Mouse (Mus musculus) intestine, embryonic 15.5 days (tissue): Measurements from ENCODE around the gene Ap1g1. TPM values are rescaled to one million over a fixed set of nuclear protein-coding genes. Genes with fewer than 3 reads are reported as not detected.

Experiments
- ATAC-seq: fragments of 200-750 bp; cut with Nextera tagmentation; 2 replicates; pipeline ENCODE4 v1.8.0; 2017; ENCODE audit warnings: moderate TSS enrichment, moderate library complexity
- H3K27ac ChIP-seq: fragments of 300-500 bp; sonication (generic); 2 replicates; pipeline ENCODE4 v1.5.1; 2015; ENCODE audit warnings: mild to moderate bottlenecking, inconsistent platforms
- H3K27me3 ChIP-seq: fragments of 300-500 bp; sonication (generic); replicated peaks from 2 replicates; pipeline ENCODE4 v1.6.1; 2015; ENCODE audit warnings: inconsistent platforms
- H3K36me3 ChIP-seq: fragments of 300-500 bp; sonication (generic); 2 replicates; pipeline ENCODE4 v1.6.1; 2015; ENCODE audit warnings: inconsistent platforms
- H3K4me1 ChIP-seq: fragments of 300-500 bp; sonication (generic); replicated peaks from 2 replicates; pipeline ENCODE4 v1.6.1; 2015; ENCODE audit warnings: inconsistent platforms
- H3K4me2 ChIP-seq: fragments of 300-500 bp; sonication (generic); replicated peaks from 2 replicates; pipeline ENCODE4 v1.6.1; 2015; ENCODE audit warnings: mild to moderate bottlenecking, inconsistent platforms
- H3K4me3 ChIP-seq: fragments of 300-500 bp; sonication (generic); replicated peaks from 2 replicates; pipeline ENCODE4 v1.5.1; 2015; ENCODE audit warnings: inconsistent platforms
- H3K9ac ChIP-seq: fragments of 300-500 bp; sonication (generic); 2 replicates; pipeline ENCODE4 v1.6.1; 2015; ENCODE audit warnings: inconsistent platforms
- H3K9me3 ChIP-seq: fragments of 300-500 bp; sonication (generic); 2 replicates; pipeline ENCODE4 v1.6.1; 2016; ENCODE audit warnings: inconsistent platforms
- WGBS: fragments of 180-500 bp; shearing (Covaris S2); methylation state at CpG from one replicate; pipeline ENCODE4 v1.1.7; 2015; 5-methylcytosine and 5-hydroxymethylcytosine counted together
- polyA plus RNA-seq: library from polyadenylated mRNA; unstranded; fragments of >200 nt; fragmentation: Nextera tagmentation; extraction: Ambion mirVana; gene quantifications from 2 replicates; pipeline ENCODE4 v1.2.1, GENCODE M21; 2015

The Ap1g1 gene
- polyA plus RNA-seq, 1 experiment from 2014 or later = 39.0 TPM

- H3K4me2 ChIP-seq = no peak overlapping the region
- WGBS = 94% methylated on average over 4 of the region's 4 CpGs
- peaks cover 6% of the 10 kb centered on the region; the same call in 1 of the 2 replicates for H3K36me3 ChIP-seq
- no peaks in the 10 kb centered on the region for H3K4me1 ChIP-seq
- H3K4me3 ChIP-seq = no peak overlapping the region
- no peak overlapping the region for H3K27ac ChIP-seq
- no peaks in the 10 kb centered on the region for H3K9me3 ChIP-seq
- no peak overlapping the region for H3K9ac ChIP-seq
- no peaks in the 10 kb centered on the region for H3K27me3 ChIP-seq
- ATAC-seq = no peak
Measured at GRCm38 (mm10) chr8:109907376-109907775, 129.0 kb downstream of the Ap1g1 start.

Other genes starting within 250 kb of the Ap1g1 start
- gene Dhx38, start 212.7 kb upstream of the Ap1g1 start, polyA plus RNA-seq = 20.8 and 21.6 TPM in 2 replicates
- gene Txnl4b, start 212.7 kb upstream of the Ap1g1 start, polyA plus RNA-seq = 21.5 and 24.5 TPM in 2 replicates
- gene Hp, start 199.4 kb upstream of the Ap1g1 start, polyA plus RNA-seq = 2.2 and 3.6 TPM in 2 replicates
- gene Dhodh, start 169.9 kb upstream of the Ap1g1 start, polyA plus RNA-seq = 44.0 and 49.8 TPM in 2 replicates
- gene Pkd1l3, start 164.0 kb upstream of the Ap1g1 start, polyA plus RNA-seq = 0.04 and 0.13 TPM in 2 replicates
- gene Ist1, start 85.3 kb upstream of the Ap1g1 start, polyA plus RNA-seq = 119 and 128 TPM in 2 replicates
- 17.3 and 17.9 TPM in 2 replicates for gene Zfp821, start 73.0 kb upstream of the Ap1g1 start, polyA plus RNA-seq
- 5.4 and 5.7 TPM in 2 replicates for gene Atxn1l, start 40.8 kb upstream of the Ap1g1 start, polyA plus RNA-seq
- gene Phlpp2, start 90.0 kb downstream of the Ap1g1 start, polyA plus RNA-seq = 2.1 and 2.4 TPM in 2 replicates
- gene Marveld3, start 183.6 kb downstream of the Ap1g1 start, polyA plus RNA-seq = 12.8 and 14.6 TPM in 2 replicates
- gene Tat, start 211.9 kb downstream of the Ap1g1 start, polyA plus RNA-seq = not detected in 2 replicates